Mouse (Mus musculus) kidney, adult 8-10 months (tissue): ENCODE results near the gene Gm21117.
"Not testable (repeated sequence)": the region's sequence is repeated elsewhere in the genome, so short reads cannot be mapped to it uniquely, and the experiment has no call there.

Experiments
- DNase-seq, 2 experiments: peaks; one replicate each; pipeline ENCODE4 v3.0.0; 2022

Gm21117 gene

DNA sequence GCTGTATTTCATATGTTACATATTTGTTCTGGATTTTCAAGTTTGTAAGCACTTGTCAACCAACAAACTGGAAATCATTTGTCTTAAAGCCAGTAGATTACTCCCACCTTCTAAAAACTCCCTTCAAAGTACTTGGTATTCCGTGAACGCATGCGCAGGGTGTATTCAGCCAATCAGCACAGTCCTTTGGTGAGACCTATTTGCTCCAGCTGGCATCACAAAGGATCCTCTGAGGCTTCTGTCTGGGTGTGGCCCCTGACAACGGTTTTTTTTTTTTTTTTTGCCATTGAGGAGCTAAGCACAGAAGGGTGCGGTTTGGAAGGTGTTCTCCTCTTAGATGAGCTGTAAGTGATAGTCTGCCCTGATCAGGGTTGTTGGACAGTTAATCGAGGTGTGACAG, at the start of gene Gm21117:
Gene Gm21117, plus strand, starts transcription at position 301 of the 400 bp plus-strand sequence.
- DNase-seq, result not testable (repeated sequence)
